Mouse (Mus musculus) MEL (cell line): ENCODE data around the gene Nagk.

Source experiments
- CHD2 ChIP-seq: IDR thresholded peaks from 2 replicates; pipeline ENCODE4 v1.6.1; 2011; ENCODE audit warnings: low read length, improper control_type of control experiment
- CTCF ChIP-seq, 3 experiments: IDR thresholded peaks in 2 of 3; conservative IDR thresholded peaks in 1 of 3; 2 replicates each; pipeline ENCODE4 v1.5.1; 2011 to 2012; ENCODE audit warnings: low read length in 3 of 3, low read depth in 2 of 3, mild to moderate bottlenecking in 2 of 3, improper control_type of control experiment in 1 of 3, inconsistent platforms in 1 of 3, mixed read lengths in 1 of 3, moderate library complexity in 1 of 3; ENCODE audit not compliant: control insufficient read depth in 1 of 3, insufficient read depth in 1 of 3, poor library complexity in 1 of 3, severe bottlenecking in 1 of 3
- ELF1 ChIP-seq: IDR thresholded peaks from 2 replicates; pipeline ENCODE4 v1.6.1; 2014; ENCODE audit warnings: low read depth, mild to moderate bottlenecking, inconsistent platforms, low read length, improper control_type of control experiment, moderate library complexity
- HCFC1 ChIP-seq: IDR thresholded peaks from 2 replicates; pipeline ENCODE4 v1.6.1; 2012; ENCODE audit warnings: low read depth, mild to moderate bottlenecking, inconsistent platforms, low read length, improper control_type of control experiment, moderate library complexity
- MAX ChIP-seq: IDR thresholded peaks from 2 replicates; pipeline ENCODE4 v1.6.1; 2011; ENCODE audit warnings: low read length, improper control_type of control experiment
- POLR2A ChIP-seq, 2 experiments: IDR thresholded peaks; 2 replicates each; pipeline ENCODE4 v1.6.1; 2011 to 2012; ENCODE audit warnings: low read length in 2 of 2, mild to moderate bottlenecking in 2 of 2, control low read depth in 1 of 2, improper control_type of control experiment in 1 of 2, low read depth in 1 of 2, moderate library complexity in 1 of 2; ENCODE audit not compliant: control insufficient read depth in 1 of 2, insufficient read depth in 1 of 2, poor library complexity in 1 of 2
- ZC3H11A ChIP-seq: IDR thresholded peaks from 2 replicates; pipeline ENCODE4 v1.6.1; 2012; ENCODE audit warnings: low read depth, mild to moderate bottlenecking, inconsistent platforms, low read length, improper control_type of control experiment
- ZMIZ1 ChIP-seq: IDR thresholded peaks from 2 replicates; pipeline ENCODE4 v1.6.1; 2012; ENCODE audit warnings: low read depth, mild to moderate bottlenecking, inconsistent platforms, low read length, improper control_type of control experiment, moderate library complexity
- ZNF384 ChIP-seq: IDR thresholded peaks from 2 replicates; pipeline ENCODE4 v1.6.1; 2012; ENCODE audit warnings: low read depth, mild to moderate bottlenecking, inconsistent platforms, low read length, improper control_type of control experiment

- TF ChIP-seq ZC3H11A (no peak), ZNF384 (no peak), ELF1 (no peak), CHD2 (no peak), HCFC1 (no peak), POLR2A (IDR thresholded peaks at IDR 0.05; ENCODE audit: control insufficient read depth in 1 of 2, insufficient read depth in 1 of 2, low read depth in 1 of 2, low read length in 2 of 2, poor library complexity in 1 of 2) (no peak), ZMIZ1 (no peak), MAX (no peak), CTCF (IDR thresholded peaks at IDR 0.05 in 2 of 3, conservative IDR thresholded peaks at IDR 0.05 in 1 of 3; ENCODE audit: control insufficient read depth in 1 of 3, insufficient read depth in 1 of 3, low read depth in 2 of 3, low read length in 3 of 3, poor library complexity in 1 of 3, severe bottlenecking in 1 of 3) (no peak)
These were observed 49.3 kb upstream of the Nagk start for GRCm38 (mm10) chr6:83745466-83745865.
